Mouse (Mus musculus): ENCODE measurements at regions not wholly inside any gene's neighbourhood (a gene's known extent, or its start where the extent isn't known, plus 50 kb on each side); places are given as distances from the start of the nearest gene placed in this dataset.
"Not testable (repeated sequence)": the region's sequence is repeated elsewhere in the genome, so short reads cannot be mapped to it uniquely, and the experiment has no call there.

DNA sequence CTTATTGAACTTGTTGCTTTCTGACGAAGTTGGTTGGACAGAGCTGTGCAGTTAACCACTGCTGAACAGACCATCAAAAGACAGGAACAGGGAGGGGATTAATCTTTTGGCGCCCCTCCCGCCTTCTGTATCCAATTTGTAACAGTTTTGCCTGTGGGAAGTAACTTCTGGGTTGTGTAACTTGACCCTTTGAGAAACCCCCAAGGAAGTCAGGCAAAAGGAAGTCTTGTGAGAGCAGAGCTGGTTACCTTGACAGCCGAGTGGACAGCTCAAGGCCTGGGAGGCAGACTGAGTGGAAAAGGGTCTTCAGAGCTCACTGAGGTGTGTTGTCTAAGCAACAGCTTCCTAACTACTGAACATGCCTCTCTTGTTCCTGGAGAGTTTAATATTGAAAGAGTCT is 75.8 kb upstream of the Hao2 start:
- no peak for DNase-seq (ENCODE audit: low spot score)

DNA sequence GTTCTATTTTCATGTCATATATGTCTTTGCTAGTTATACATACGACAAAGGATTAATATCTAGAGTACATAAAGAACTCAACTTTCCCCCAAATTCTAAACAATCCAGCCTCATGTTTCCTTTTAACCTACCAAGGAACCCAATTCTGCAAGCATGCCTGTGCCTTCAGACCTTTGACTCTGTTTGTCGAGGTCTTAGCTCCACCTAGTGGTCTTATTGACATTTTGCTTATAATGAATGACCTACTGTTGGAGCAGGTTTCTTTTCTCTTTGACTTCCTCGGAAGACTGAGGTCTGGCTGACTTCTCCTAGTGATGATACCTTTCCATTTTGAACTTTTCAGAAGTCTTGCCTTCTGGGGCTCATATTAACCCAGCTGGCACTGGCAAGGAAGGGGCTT is 82.7 kb upstream of the Hao2 start:
- peak; percentile 13 for DNase-seq (ENCODE audit: low spot score)

DNA sequence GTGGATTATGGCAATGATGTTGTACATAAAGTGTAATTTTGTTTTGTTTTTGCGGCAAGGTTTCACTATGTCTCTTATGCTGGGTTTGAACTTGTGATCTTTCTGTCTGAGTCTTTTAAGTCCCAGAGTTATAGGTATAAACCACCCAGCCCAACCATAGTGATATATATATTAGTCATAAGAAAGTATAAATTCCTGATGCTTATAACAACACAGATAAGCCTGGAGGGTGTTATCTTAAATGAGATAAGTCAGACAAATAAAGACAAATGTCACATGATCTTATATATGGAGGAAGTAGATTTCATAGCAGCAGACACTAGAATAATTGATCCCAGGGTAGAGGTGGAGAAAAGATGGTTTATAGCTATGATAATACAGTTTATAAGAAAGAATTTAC is 89.7 kb upstream of the Hao2 start:
- no peak for DNase-seq (ENCODE audit: low spot score)

DNA sequence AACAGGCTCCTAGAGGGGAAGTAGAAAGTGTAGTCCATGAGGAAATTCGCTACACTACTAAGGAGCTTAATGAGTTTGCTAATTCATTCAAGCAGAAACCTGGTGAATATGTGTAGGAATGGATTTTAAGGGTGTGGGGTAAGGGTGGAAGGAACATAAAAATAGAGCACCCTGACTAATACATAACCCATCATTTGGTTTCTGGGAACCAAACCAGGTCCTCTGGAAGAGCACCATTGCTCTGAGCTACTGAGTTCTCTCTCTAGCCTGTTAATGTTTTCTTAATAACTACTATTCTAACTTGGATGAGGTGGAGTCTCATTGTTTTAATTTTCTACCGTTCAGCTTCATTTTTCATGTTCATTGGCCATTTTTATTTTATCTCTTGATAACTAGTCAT is 94.2 kb upstream of the Hao2 start:
- DNase-seq (ENCODE audit: low spot score), result not testable (repeated sequence)

DNA sequence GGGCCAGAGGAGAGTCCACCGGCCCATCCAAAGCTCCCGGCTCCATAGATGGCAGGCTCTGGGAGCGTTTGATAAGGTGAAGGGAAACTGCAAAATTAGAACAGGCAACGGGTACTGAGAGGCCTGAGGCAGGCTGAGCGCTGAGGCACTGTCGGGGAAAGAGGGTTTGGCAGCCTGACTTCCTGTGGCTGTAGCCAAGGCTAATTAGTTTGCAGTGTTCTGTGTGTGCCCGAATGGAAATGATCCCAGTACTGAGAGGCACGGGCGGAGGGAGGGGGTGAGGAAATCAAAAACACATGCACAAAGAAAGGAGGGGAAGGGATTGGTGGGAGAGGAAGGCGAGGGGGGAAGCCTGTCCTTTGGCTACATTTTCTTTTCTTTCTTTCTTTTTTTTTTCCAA is 97.8 kb upstream of the Hao2 start:
- DNase-seq (ENCODE audit: low spot score), result peak; percentile 7

DNA sequence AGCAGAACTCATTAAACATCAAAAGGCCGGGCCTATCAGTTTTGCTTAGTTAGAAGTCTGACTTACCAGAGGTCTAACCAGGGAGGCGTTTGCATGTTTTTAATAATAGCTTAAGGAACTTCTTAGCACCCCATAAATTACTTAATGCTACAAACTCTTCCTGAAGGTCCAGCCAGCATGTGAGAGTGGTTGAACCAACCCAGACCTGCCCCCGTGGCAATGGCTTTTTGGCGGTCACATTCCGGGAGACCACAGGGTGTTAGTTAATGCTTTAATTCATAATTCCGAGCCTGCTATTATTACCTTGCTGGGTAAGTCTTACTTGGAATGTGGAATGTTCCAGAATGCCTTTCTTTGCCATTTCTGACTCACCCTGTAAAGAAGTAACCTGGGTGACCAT is 98.2 kb upstream of the Hao2 start:
- DNase-seq (ENCODE audit: low spot score), result no peak

DNA sequence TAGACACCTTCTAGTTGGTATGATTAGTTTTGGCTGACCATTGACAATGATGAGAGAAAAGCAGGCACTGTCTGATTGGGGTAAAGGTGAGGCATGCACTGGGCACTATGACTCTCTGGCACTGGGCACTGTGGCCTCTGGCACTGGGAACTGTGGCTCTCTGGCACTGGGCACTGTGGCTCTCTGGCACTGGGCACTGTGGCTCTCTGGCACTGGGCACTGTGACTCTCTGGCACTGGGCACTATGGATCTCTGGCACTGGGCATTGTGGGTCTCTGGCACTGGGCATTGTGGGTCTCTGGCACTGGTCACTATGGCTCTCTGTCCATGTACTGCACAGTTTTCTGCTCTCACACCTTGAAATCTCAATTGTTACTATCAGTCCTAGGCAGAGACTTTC is 101.0 kb upstream of the Hao2 start:
- DNase-seq (ENCODE audit: low spot score), result no peak

DNA sequence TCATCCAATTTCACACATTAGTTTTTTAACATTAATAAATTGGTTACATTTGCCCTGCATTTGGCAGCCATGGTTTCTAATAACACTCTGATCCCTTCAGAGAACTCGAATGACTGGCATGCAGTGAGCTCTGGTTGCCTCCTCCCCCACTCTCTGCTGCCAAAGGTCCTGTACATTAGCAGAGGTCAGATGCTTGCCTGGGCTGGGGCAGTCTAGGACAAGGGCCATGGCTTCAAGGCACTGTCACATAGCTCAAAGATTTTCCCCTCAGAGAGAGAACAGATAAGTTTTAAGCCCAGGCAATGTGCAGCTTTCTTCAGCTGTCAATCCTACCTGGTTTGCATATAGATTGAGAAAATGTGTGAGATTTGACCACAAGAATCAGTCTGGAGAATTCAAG is 110.2 kb upstream of the Wars2 start:
- DNase-seq (ENCODE audit: low spot score), result no peak

DNA sequence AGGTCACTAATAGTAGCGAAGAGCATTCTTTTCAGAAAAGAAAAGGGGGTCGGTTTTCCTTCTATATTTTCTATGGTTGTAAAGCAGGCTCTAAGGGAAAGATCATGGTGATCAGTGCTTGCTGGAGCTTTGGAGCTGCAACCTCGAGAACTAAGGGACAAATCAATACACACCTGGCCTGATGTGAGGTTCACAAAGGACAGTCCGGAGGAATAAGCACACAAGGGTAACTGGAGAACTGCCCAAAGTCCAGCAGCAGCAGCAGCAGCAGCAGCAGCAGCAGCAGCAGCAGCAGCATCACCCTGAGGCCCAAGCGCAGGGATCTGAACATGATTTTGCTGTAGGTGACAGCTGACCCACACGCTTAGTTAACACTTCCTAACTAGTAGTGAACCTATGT is 94.7 kb upstream of the Wars2 start:
- DNase-seq (ENCODE audit: low spot score), result no peak

DNA sequence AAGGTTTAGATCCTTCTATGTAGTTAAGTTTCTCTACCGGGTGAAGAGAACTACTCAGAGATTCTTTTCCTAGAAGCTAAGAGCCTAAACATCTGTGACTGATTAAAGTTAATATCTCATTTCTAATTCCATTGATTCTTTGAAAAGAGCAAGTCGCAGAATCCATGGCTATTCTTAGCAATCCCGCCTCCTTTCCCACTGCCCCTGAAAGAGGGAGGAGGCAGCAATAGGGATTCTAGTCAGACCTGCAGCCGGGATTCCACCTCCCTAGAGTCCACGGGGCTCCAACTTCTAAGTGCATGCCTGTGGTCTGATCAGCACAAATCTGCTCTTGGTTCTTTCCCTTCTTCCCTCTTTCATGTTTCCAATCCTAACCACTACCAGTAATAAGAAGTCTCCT is 93.7 kb upstream of the Wars2 start:
- DNase-seq (ENCODE audit: low spot score), result no peak

DNA sequence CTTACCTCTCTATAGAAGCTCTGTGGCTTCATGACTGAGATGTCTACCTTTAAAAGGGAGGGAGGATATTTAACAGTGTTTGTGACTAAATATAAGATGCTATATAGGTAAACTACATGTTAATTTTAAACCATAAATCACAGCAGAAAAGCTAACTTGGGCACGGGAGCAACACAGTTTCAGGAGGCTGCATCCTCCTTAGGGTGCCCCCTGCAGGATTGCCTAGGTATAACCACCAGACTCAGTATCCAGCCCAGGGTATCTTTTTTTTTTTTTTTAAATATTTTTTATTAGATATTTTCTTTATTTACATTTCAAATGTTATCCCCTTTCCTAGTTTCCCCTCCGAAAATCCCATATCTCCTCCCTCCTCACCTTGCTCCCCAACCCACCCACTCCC is 91.6 kb upstream of the Wars2 start:
- DNase-seq (ENCODE audit: low spot score), result no peak

DNA sequence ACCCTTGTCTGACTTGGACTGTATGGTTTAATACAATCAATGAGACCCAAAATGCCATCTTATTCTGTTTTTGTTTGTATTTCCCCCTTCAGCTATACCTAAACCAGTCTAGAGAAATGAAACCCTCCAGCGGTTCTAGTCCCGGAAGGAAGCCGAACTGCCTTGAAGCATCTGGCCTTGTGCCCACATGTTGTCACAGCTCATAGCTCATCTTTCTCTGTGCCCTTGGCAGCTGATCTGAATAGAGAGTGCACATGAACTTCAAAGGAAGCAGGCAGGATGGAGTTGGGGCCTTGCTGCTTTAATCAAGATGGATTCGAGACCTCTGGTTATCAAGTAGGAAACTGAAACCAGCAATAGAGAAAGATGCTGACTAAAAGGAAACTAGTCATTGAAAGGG is 88.7 kb upstream of the Wars2 start:
- DNase-seq (ENCODE audit: low spot score), result no peak

DNA sequence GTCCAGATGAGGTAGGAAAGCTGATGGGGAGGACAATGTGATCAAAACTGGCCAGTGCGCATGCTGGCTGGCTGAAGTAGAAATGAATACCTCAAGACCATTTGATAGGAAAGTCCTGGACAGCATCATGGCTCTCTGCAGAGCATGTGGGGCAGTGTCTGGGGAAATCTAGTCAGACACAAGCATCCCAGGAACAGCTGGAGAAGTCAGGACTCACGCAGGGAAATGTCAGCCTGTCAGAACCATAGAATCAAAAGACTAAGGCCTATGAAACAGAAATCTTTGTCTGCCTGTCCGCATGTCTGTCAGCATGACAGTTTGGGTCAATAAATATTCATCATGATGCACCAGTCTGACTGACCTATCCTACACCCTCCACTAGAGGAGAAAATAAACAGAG is 73.7 kb upstream of the Wars2 start:
- DNase-seq (ENCODE audit: low spot score), result no peak
